Mouse (Mus musculus): ENCODE data around the gene Gprin1. TPM values are rescaled to one million over a fixed set of nuclear protein-coding genes. Genes with fewer than 3 reads are reported as not detected.

The Gprin1 gene
- total RNA-seq, 2 experiments from 2014 or later: not detected

DNA sequence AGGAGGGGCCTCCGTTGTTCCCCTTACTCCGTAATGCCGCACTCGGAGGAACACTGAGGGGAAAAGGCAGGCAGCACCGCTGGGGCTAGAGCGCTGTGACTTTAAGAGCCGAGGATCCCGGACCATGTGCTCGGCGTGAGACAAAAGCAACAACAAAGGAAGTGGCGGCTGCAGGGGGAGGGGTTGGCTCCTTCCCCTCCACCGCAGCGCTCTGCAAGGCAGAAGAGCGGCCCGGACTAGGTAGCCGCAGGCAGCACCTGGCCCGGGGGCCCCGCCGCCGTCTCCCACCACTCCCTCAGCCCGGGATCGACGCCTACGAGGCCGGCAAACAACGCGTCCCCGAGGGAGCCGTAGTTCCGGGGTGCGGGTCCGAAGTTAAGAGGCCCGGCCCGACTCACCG, 62.6 kb downstream of the Gprin1 start:
- peak; percentile 61 for ATAC-seq (ENCODE audit: poor library complexity, severe bottlenecking)

Other genes with a start within 250 kb of the Gprin1 start
- 5.3 and 5.5 TPM in 2 replicates for gene Simc1, start 246.1 kb downstream of the Gprin1 start, total RNA-seq (2015)
- gene Simc1, start 246.1 kb downstream of the Gprin1 start, total RNA-seq (2017): 4.1 and 5.3 TPM in 2 replicates
- gene 4833439L19Rik, start 184.4 kb downstream of the Gprin1 start, total RNA-seq (2015): 70.1 and 71.1 TPM in 2 replicates
- gene 4833439L19Rik, start 184.4 kb downstream of the Gprin1 start, total RNA-seq (2017): 43.9 and 48.8 TPM in 2 replicates
- gene Arl10, start 174.9 kb downstream of the Gprin1 start, total RNA-seq (2015): 20.4 and 22.4 TPM in 2 replicates
- gene Arl10, start 174.9 kb downstream of the Gprin1 start, total RNA-seq (2017): 22.9 and 23.3 TPM in 2 replicates
- 15.6 and 18.9 TPM in 2 replicates for gene Nop16, start 159.8 kb downstream of the Gprin1 start, total RNA-seq (2015)
- 27.8 and 28.0 TPM in 2 replicates for gene Nop16, start 159.8 kb downstream of the Gprin1 start, total RNA-seq (2017)
- 144 and 147 TPM in 2 replicates for gene Higd2a, start 159.7 kb downstream of the Gprin1 start, total RNA-seq (2015)
- gene Higd2a, start 159.7 kb downstream of the Gprin1 start, total RNA-seq (2017): 66.2 and 100 TPM in 2 replicates
- gene Cltb, start 138.5 kb downstream of the Gprin1 start, total RNA-seq (2015): 5.9 and 6.6 TPM in 2 replicates
- gene Cltb, start 138.5 kb downstream of the Gprin1 start, total RNA-seq (2017): 19.3 and 20.7 TPM in 2 replicates
- gene Faf2, start 128.1 kb downstream of the Gprin1 start, total RNA-seq (2015): 23.1 and 32.6 TPM in 2 replicates
- 36.1 and 38.9 TPM in 2 replicates for gene Faf2, start 128.1 kb downstream of the Gprin1 start, total RNA-seq (2017)
- gene Rnf44, start 56.0 kb downstream of the Gprin1 start, total RNA-seq (2015): 70.0 and 71.3 TPM in 2 replicates
- gene Rnf44, start 56.0 kb downstream of the Gprin1 start, total RNA-seq (2017): 17.8 and 21.2 TPM in 2 replicates
- not detected in 2 replicates for gene Cdhr2, start 48.4 kb downstream of the Gprin1 start, total RNA-seq (2015)
- not detected in 2 replicates for gene Cdhr2, start 48.4 kb downstream of the Gprin1 start, total RNA-seq (2017)
- not detected in 2 replicates for gene Sncb, start 16.7 kb upstream of the Gprin1 start, total RNA-seq (2015)
- gene Sncb, start 16.7 kb upstream of the Gprin1 start, total RNA-seq (2017): not detected in 2 replicates
- not detected in 2 replicates for gene Eif4e1b, start 34.1 kb upstream of the Gprin1 start, total RNA-seq (2015)
- not detected in 2 replicates for gene Eif4e1b, start 34.1 kb upstream of the Gprin1 start, total RNA-seq (2017)
- 6.7 and 14.2 TPM in 2 replicates for gene Tspan17, start 39.5 kb upstream of the Gprin1 start, total RNA-seq (2015)
- 9.6 and 10.1 TPM in 2 replicates for gene Tspan17, start 39.5 kb upstream of the Gprin1 start, total RNA-seq (2017)
- gene Unc5a, start 199.5 kb upstream of the Gprin1 start, total RNA-seq (2015): 0.38 and 0.71 TPM in 2 replicates
- gene Unc5a, start 199.5 kb upstream of the Gprin1 start, total RNA-seq (2017): 0.24 and 1.8 TPM in 2 replicates